Comparison of ENCODE assay signal across 8 mouse cellular contexts in genomic region chr1:132212218-132212617, GRCm38 (mm10). TPM values are rescaled to one million over a fixed set of nuclear protein-coding genes. Genes with fewer than 3 reads are reported as not detected.
DNase-seq lines count a peak whose midpoint lies in the region; ATAC-seq lines count a peak whose summit lies in the region.

No protein-coding gene starts in this region.

- H3K4me3 ChIP-seq in stomach, embryonic 15.5 days (replicated peaks): peak overlapping the region; percentile 26; the same call in 1 of the 2 replicates

- H3K4me2 ChIP-seq in stomach, embryonic 15.5 days: peak overlapping the region; percentile 47

- H3K4me1 ChIP-seq in stomach, embryonic 15.5 days: peaks cover 10% of the 10 kb centered on the region; the same call in 1 of the 2 replicates

- H3K9me3 ChIP-seq in stomach, embryonic 15.5 days: no peaks in the 10 kb centered on the region

- no peak overlapping the region for H3K27ac ChIP-seq in stomach, embryonic 15.5 days

- H3K9ac ChIP-seq in stomach, embryonic 15.5 days: no peak overlapping the region

- intact Hi-C loops in left cerebral cortex, postnatal 36 days (cut with DNase I): no loop called here

- peak; percentile 47; the same call in 1 of the 2 replicates for ATAC-seq in granulocyte monocyte progenitor cell, adult 5-6 weeks (replicated peaks; ENCODE audit: poor library complexity, severe bottlenecking)
- ATAC-seq in megakaryocyte-erythroid progenitor cell, adult 5-6 weeks (replicated peaks; ENCODE audit: low FRiP score, low TSS enrichment, poor library complexity, severe bottlenecking): peak; percentile 57; the same call in 1 of the 2 replicates
- no peak for ATAC-seq in stomach, embryonic 15.5 days (ENCODE audit: insufficient read depth, low FRiP score, low read depth)

- peak; percentile 49 for DNase-seq in gastrocnemius, adult 18-20 months (ENCODE audit: low spot score)
- no peak for DNase-seq in gastrocnemius, postnatal 25 days
- DNase-seq in embryo, embryonic 10.5 days (ENCODE audit: low spot score): peak; percentile 80
- DNase-seq in kidney, adult 18-20 months: peak; percentile 69
- peak; percentile 86 to 89 for DNase-seq in left cerebral cortex, postnatal 36 days (ENCODE audit: low spot score in 2 of 2)

- 2% methylated on average over 20 of the region's 20 CpGs for WGBS in stomach, embryonic 15.5 days

- H3K36me3 ChIP-seq in stomach, embryonic 15.5 days: no peaks in the 10 kb centered on the region

- peaks cover 10% of the 10 kb centered on the region for H3K27me3 ChIP-seq in stomach, embryonic 15.5 days (replicated peaks)

RNA-seq across cellular contexts. Expression of gene Gm10188, which starts 17.3 kb away (rescaled TPM):
- not detected for total RNA-seq in gastrocnemius, adult 18-20 months (2021)
- not detected for total RNA-seq in gastrocnemius, postnatal 25 days (2021)
- total RNA-seq in granulocyte monocyte progenitor cell, adult 5-6 weeks (2014; fragmentation: Nextera tagmentation): not detected in 2 replicates
- not detected in 2 replicates for total RNA-seq in granulocyte monocyte progenitor cell, adult 5-6 weeks (2017)
- total RNA-seq in left cerebral cortex, postnatal 36 days (2021): not detected
- total RNA-seq in megakaryocyte-erythroid progenitor cell, adult 5-6 weeks (2014; fragmentation: Nextera tagmentation): not detected in 2 replicates
- not detected in 2 replicates for total RNA-seq in megakaryocyte-erythroid progenitor cell, adult 5-6 weeks (2017)
- not detected in 2 replicates for polyA plus RNA-seq in stomach, embryonic 15.5 days (2015; fragmentation: Nextera tagmentation; extraction: Ambion mirVana)

RNA-seq across cellular contexts. Expression of gene AC124108.1, which starts 21.0 kb away (rescaled TPM):
- not detected for total RNA-seq in gastrocnemius, adult 18-20 months (2021)
- total RNA-seq in gastrocnemius, postnatal 25 days (2021): not detected
- total RNA-seq in granulocyte monocyte progenitor cell, adult 5-6 weeks (2014; fragmentation: Nextera tagmentation): not detected in 2 replicates
- total RNA-seq in granulocyte monocyte progenitor cell, adult 5-6 weeks (2017): not detected in 2 replicates
- total RNA-seq in left cerebral cortex, postnatal 36 days (2021): 1 to 10 TPM; 5.4 to 6.2 TPM
- total RNA-seq in megakaryocyte-erythroid progenitor cell, adult 5-6 weeks (2014; fragmentation: Nextera tagmentation): not detected in 2 replicates
- not detected in 2 replicates for total RNA-seq in megakaryocyte-erythroid progenitor cell, adult 5-6 weeks (2017)
- 0.09 and 0.10 TPM in 2 replicates for polyA plus RNA-seq in stomach, embryonic 15.5 days (2015; fragmentation: Nextera tagmentation; extraction: Ambion mirVana)

RNA-seq across cellular contexts. Expression of gene Lemd1, which starts 21.0 kb away (rescaled TPM):
- not detected for total RNA-seq in gastrocnemius, adult 18-20 months (2021)
- not detected for total RNA-seq in gastrocnemius, postnatal 25 days (2021)
- not detected in 2 replicates for total RNA-seq in granulocyte monocyte progenitor cell, adult 5-6 weeks (2014; fragmentation: Nextera tagmentation)
- not detected in 2 replicates for total RNA-seq in granulocyte monocyte progenitor cell, adult 5-6 weeks (2017)
- total RNA-seq in left cerebral cortex, postnatal 36 days (2021): 1 to 10 TPM; 6.3 to 6.4 TPM
- not detected in 2 replicates for total RNA-seq in megakaryocyte-erythroid progenitor cell, adult 5-6 weeks (2014; fragmentation: Nextera tagmentation)
- not detected in 2 replicates for total RNA-seq in megakaryocyte-erythroid progenitor cell, adult 5-6 weeks (2017)
- polyA plus RNA-seq in stomach, embryonic 15.5 days (2015; fragmentation: Nextera tagmentation; extraction: Ambion mirVana): 0.36 and 0.46 TPM in 2 replicates

Comparison
In these comparisons a context has a peak if more than half of its experiments do, and no peak if none do; other contexts are left out.
1. RNA of gene AC124108.1, which starts 21.0 kb away (total RNA-seq): 5.4 to 6.2 TPM in left cerebral cortex, postnatal 36 days; not detected in gastrocnemius, postnatal 25 days, not detected in gastrocnemius, adult 18-20 months, not detected in granulocyte monocyte progenitor cell, adult 5-6 weeks and not detected in megakaryocyte-erythroid progenitor cell, adult 5-6 weeks; every median in the first group is over 4 times any median in the second.
2. RNA of gene Lemd1, which starts 21.0 kb away (total RNA-seq): 6.3 to 6.4 TPM in left cerebral cortex, postnatal 36 days; not detected in gastrocnemius, adult 18-20 months, not detected in gastrocnemius, postnatal 25 days, not detected in granulocyte monocyte progenitor cell, adult 5-6 weeks and not detected in megakaryocyte-erythroid progenitor cell, adult 5-6 weeks; every median in the first group is over 4 times any median in the second.